Mouse (Mus musculus): ENCODE measurements around the gene Kif3a. TPM values are rescaled to one million over a fixed set of nuclear protein-coding genes. Genes with fewer than 3 reads are reported as not detected.

The Kif3a gene
- total and polyA plus RNA-seq, 3 experiments, result 7.7 to 26.5 (median 18.3) TPM

GRCm38 (mm10) chr11:53591116-53591515 lies 23.9 kb downstream of the Kif3a start:
- no peak overlapping the region for H3K27ac ChIP-seq (ENCODE audit: insufficient read depth, low read depth)
- DNase-seq (ENCODE audit: extremely low read depth), result no peak
- in situ Hi-C loops (cut with MboI; ENCODE audit: low pct_ligation_motif_present, low pct_unique_long_range_greater_than_20kb, low sequenced_read_pairs), result no loop called here

GRCm38 (mm10) chr11:53604983-53605382 lies 37.8 kb downstream of the Kif3a start:
- no peak for DNase-seq (ENCODE audit: extremely low read depth)
- Histone ChIP-seq H3K4me1 (ENCODE audit: control insufficient read depth in 1 of 2, insufficient read depth in 2 of 2) (peaks cover 33 to 69% of the 10 kb centered on the region in 2 experiments), H3K79me2 (replicated peaks; ENCODE audit: control insufficient read depth, extremely low read depth, insufficient read depth, poor library complexity, severe bottlenecking) (no peaks in the 10 kb centered on the region), H3K9me3 (replicated peaks; ENCODE audit: low read length) (no peaks in the 10 kb centered on the region), H3K27ac (ENCODE audit: insufficient read depth, low read depth) (peak overlapping the region; percentile 93), H3K4me2 (ENCODE audit: insufficient read depth, low read depth, poor library complexity, severe bottlenecking) (no peak overlapping the region), H3K9ac (ENCODE audit: insufficient read depth, low read depth) (no peak overlapping the region), H3K4me3 (replicated peaks in 1 of 3; ENCODE audit: low read depth in 2 of 3, low read length in 2 of 3, poor library complexity in 1 of 3) (peak overlapping the region in 1 of 3 experiments; percentile 48), H3K36me3 (replicated peaks in 1 of 2; ENCODE audit: control insufficient read depth in 1 of 2, insufficient read depth in 1 of 2, low read length in 1 of 2) (peaks cover 13 to 43% of the 10 kb centered on the region in 2 experiments), H3K27me3 (replicated peaks) (no peaks in the 10 kb centered on the region)
- in situ Hi-C loops (cut with MboI; ENCODE audit: low pct_ligation_motif_present, low pct_unique_long_range_greater_than_20kb, low sequenced_read_pairs), result no loop called here
- dilution Hi-C loops (cut with MboI; ENCODE audit: extremely low pct_ligation_motif_present, extremely low pct_unique_long_range_greater_than_20kb, low sequenced_read_pairs), result no loop called here
- no peak for TF ChIP-seq POLR2A (IDR thresholded peaks at IDR 0.05; ENCODE audit: low read depth, low read length)
- peak; percentile 0; the same call in 1 of the 2 replicates for TF ChIP-seq SIN3A (IDR thresholded peaks at IDR 0.05; ENCODE audit: low read length)
- peak; percentile 62 for TF ChIP-seq RAD21 (IDR thresholded peaks at IDR 0.05; ENCODE audit: low read depth, low read length)
- TF ChIP-seq SMC3 (IDR thresholded peaks at IDR 0.05; ENCODE audit: low read depth, low read length), result peak; percentile 66
- no peak; the same call in 1 of the 2 replicates for TF ChIP-seq IRF4 (IDR thresholded peaks at IDR 0.05; ENCODE audit: low read depth, low read length)
- peak; percentile 8; the same call in 1 of the 2 replicates for TF ChIP-seq BHLHE40 (IDR thresholded peaks at IDR 0.05; ENCODE audit: low read depth, low read length)
- peak; percentile 50 to 66; a peak in 3 of 4 replicates for TF ChIP-seq CTCF (conservative IDR thresholded peaks at IDR 0.05 in 1 of 2, IDR thresholded peaks at IDR 0.05 in 1 of 2; ENCODE audit: low read depth in 2 of 2, low read length in 2 of 2)

More at GRCm38 (mm10) chr11:53591116-53591515, 23.9 kb downstream of the Kif3a start:
- no peak overlapping the region for H3K9ac ChIP-seq (ENCODE audit: insufficient read depth, low read depth)
- H3K4me2 ChIP-seq (ENCODE audit: insufficient read depth, low read depth, poor library complexity, severe bottlenecking), result no peak overlapping the region
- no peaks in the 10 kb centered on the region for H3K79me2 ChIP-seq (replicated peaks; ENCODE audit: control insufficient read depth, extremely low read depth, insufficient read depth, poor library complexity, severe bottlenecking)
- peaks cover 6 to 48% of the 10 kb centered on the region in 2 experiments for H3K36me3 ChIP-seq (replicated peaks in 1 of 2; ENCODE audit: control insufficient read depth in 1 of 2, insufficient read depth in 1 of 2, low read length in 1 of 2)
- H3K4me3 ChIP-seq (replicated peaks in 1 of 3; ENCODE audit: low read depth in 2 of 3, low read length in 2 of 3, poor library complexity in 1 of 3), result no peak overlapping the region
- TF ChIP-seq ZNF384 (IDR thresholded peaks at IDR 0.05; ENCODE audit: low read depth, low read length) (peak; percentile 35; the same call in 1 of the 2 replicates), SIN3A (IDR thresholded peaks at IDR 0.05; ENCODE audit: low read length) (no peak)
- peaks cover 2% of the 10 kb centered on the region for H3K9me3 ChIP-seq (replicated peaks; ENCODE audit: low read length)
- dilution Hi-C loops (cut with MboI; ENCODE audit: extremely low pct_ligation_motif_present, extremely low pct_unique_long_range_greater_than_20kb, low sequenced_read_pairs), result no loop called here
- H3K27me3 ChIP-seq (replicated peaks), result no peaks in the 10 kb centered on the region
- H3K4me1 ChIP-seq (ENCODE audit: control insufficient read depth in 1 of 2, insufficient read depth in 2 of 2), result peaks cover 22 to 69% of the 10 kb centered on the region in 2 experiments

- peak overlapping the region; percentile 93 for H3K27ac ChIP-seq (ENCODE audit: insufficient read depth, low read depth)
- peak; percentile 89 for DNase-seq (ENCODE audit: extremely low read depth)
- peak overlapping the region; percentile 32 to 48 (median 41) for H3K4me3 ChIP-seq (replicated peaks in 1 of 3; ENCODE audit: low read depth in 2 of 3, low read length in 2 of 3, poor library complexity in 1 of 3)
- peak; percentile 88 for TF ChIP-seq CHD2 (IDR thresholded peaks at IDR 0.05; ENCODE audit: low read length)
- TF ChIP-seq USF1 (IDR thresholded peaks at IDR 0.05; ENCODE audit: low read depth, low read length), result no peak
- peak; percentile 95 for TF ChIP-seq MAZ (IDR thresholded peaks at IDR 0.05; ENCODE audit: low read depth, low read length)
- TF ChIP-seq MYC (IDR thresholded peaks at IDR 0.05; ENCODE audit: low read depth, low read length), result peak; percentile 50; the same call in 1 of the 2 replicates
- TF ChIP-seq MXI1 (IDR thresholded peaks at IDR 0.05; ENCODE audit: low read depth, low read length), result peak; percentile 44; the same call in 1 of the 2 replicates
- peak; percentile 71 for TF ChIP-seq BHLHE40 (IDR thresholded peaks at IDR 0.05; ENCODE audit: low read depth, low read length)
- TF ChIP-seq RAD21 (IDR thresholded peaks at IDR 0.05; ENCODE audit: low read depth, low read length), result no peak; the same call in none of the 2 replicates
- TF ChIP-seq TCF12 (IDR thresholded peaks at IDR 0.05; ENCODE audit: low read depth, low read length), result peak; percentile 73
- peak; percentile 62 for TF ChIP-seq ETS1 (conservative IDR thresholded peaks at IDR 0.05; ENCODE audit: low read depth, low read length)
- TF ChIP-seq ELF1 (IDR thresholded peaks at IDR 0.05; ENCODE audit: low read depth, low read length), result 0 out of 2 replicates have a peak, but pooled peaks have one; percentile 0
- 0 out of 2 replicates have a peak, but pooled peaks have one; percentile 5 for TF ChIP-seq HCFC1 (IDR thresholded peaks at IDR 0.05; ENCODE audit: low read depth, low read length)
- TF ChIP-seq JUN (IDR thresholded peaks at IDR 0.05; ENCODE audit: insufficient read depth, low read depth, low read length), result no peak
- peak; percentile 78 for TF ChIP-seq POLR2A (IDR thresholded peaks at IDR 0.05; ENCODE audit: low read depth, low read length)
- no peak for TF ChIP-seq UBTF (IDR thresholded peaks at IDR 0.05; ENCODE audit: low read depth, low read length)
- TF ChIP-seq GABPA (IDR thresholded peaks at IDR 0.05; ENCODE audit: insufficient replicate concordance, low read depth, low read length), result no peak
- TF ChIP-seq MAX (IDR thresholded peaks at IDR 0.05; ENCODE audit: low read length), result no peak; the same call in 1 of the 2 replicates
- no peak for TF ChIP-seq CTCF (conservative IDR thresholded peaks at IDR 0.05 in 1 of 2, IDR thresholded peaks at IDR 0.05 in 1 of 2; ENCODE audit: low read depth in 2 of 2, low read length in 2 of 2)
- TF ChIP-seq SIN3A (IDR thresholded peaks at IDR 0.05; ENCODE audit: low read length), result no peak; the same call in 1 of the 2 replicates
- no peak; the same call in 1 of the 2 replicates for TF ChIP-seq SMC3 (IDR thresholded peaks at IDR 0.05; ENCODE audit: low read depth, low read length)
- TF ChIP-seq IRF4 (IDR thresholded peaks at IDR 0.05; ENCODE audit: low read depth, low read length), result peak; percentile 79
- TF ChIP-seq ZKSCAN1 (IDR thresholded peaks at IDR 0.05; ENCODE audit: borderline replicate concordance, low read depth, low read length), result no peak
- TF ChIP-seq TBP (conservative IDR thresholded peaks at IDR 0.05; ENCODE audit: low read depth, low read length), result peak; percentile 89
Measured at GRCm38 (mm10) chr11:53605609-53606008, 38.4 kb downstream of the Kif3a start.

More at GRCm38 (mm10) chr11:53605609-53606008, 38.4 kb downstream of the Kif3a start:
- Histone ChIP-seq H3K9ac (ENCODE audit: insufficient read depth, low read depth) (peak overlapping the region; percentile 58), H3K36me3 (replicated peaks in 1 of 2; ENCODE audit: control insufficient read depth in 1 of 2, insufficient read depth in 1 of 2, low read length in 1 of 2) (peaks cover 11 to 41% of the 10 kb centered on the region in 2 experiments), H3K79me2 (replicated peaks; ENCODE audit: control insufficient read depth, extremely low read depth, insufficient read depth, poor library complexity, severe bottlenecking) (no peaks in the 10 kb centered on the region), H3K4me2 (ENCODE audit: insufficient read depth, low read depth, poor library complexity, severe bottlenecking) (peak overlapping the region; percentile 25), H3K27me3 (replicated peaks) (no peaks in the 10 kb centered on the region), H3K4me1 (ENCODE audit: control insufficient read depth in 1 of 2, insufficient read depth in 2 of 2) (peaks cover 36 to 72% of the 10 kb centered on the region in 2 experiments), H3K9me3 (replicated peaks; ENCODE audit: low read length) (peaks cover under 1% of the 10 kb centered on the region)
- dilution Hi-C loops (cut with MboI; ENCODE audit: extremely low pct_ligation_motif_present, extremely low pct_unique_long_range_greater_than_20kb, low sequenced_read_pairs) (no loop called here), in situ Hi-C loops (cut with MboI; ENCODE audit: low pct_ligation_motif_present, low pct_unique_long_range_greater_than_20kb, low sequenced_read_pairs) (no loop called here)
